ENCODE assay signal across 20 mouse cellular contexts in the genomic region with DNA sequence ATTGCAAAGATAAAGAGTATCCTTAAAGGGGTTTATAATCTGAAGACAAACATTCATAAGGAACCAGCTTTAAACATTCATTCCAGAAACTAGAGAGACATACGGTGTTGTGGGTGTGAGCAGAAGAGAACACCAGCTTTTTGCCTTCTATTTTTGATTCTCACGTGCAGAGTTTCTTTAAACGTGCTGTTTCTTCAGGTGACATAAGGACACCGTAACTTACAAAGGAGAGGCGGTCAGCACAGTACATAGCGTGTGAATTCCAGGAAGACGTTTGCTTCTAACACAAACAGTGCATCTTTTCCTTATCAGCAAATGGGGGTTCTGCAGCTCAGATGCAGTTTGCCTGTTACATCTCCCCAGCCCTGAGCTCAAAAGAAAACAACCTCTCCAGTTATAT.
A peak's percentile ranks its signal among the peaks of the same experiment; 100 is the strongest.
DNase-seq lines count a peak whose midpoint lies in the region; ATAC-seq lines count a peak whose summit lies in the region.
"Had no signal": no experiment of that assay in that cellular context is flagged by ENCODE, and none has a peak within 500 bp of the region (broad histone marks: within the 10 kb centered on the region; RNA-seq: fewer than 3 reads in every experiment).

No protein-coding gene starts in this region.

- H3K9ac ChIP-seq in heart, embryonic 11.5 days (ENCODE audit: low read depth, low read length): no peak overlapping the region
- H3K9ac ChIP-seq: lung, embryonic 14.5 days had no signal

- no peaks in the 10 kb centered on the region for H3K36me3 ChIP-seq in heart, embryonic 11.5 days (ENCODE audit: control insufficient read depth, insufficient read depth, low read length)
- no peaks in the 10 kb centered on the region for H3K36me3 ChIP-seq in heart, embryonic 10.5 days
- H3K36me3 ChIP-seq: embryonic facial prominence, embryonic 10.5 days had no signal

- peaks cover 2% of the 10 kb centered on the region; the same call in 1 of the 2 replicates for H3K4me1 ChIP-seq in heart, embryonic 11.5 days (ENCODE audit: control insufficient read depth, insufficient read depth, low read length)
- 0 out of 2 replicates have a peak, but pooled peaks cover 4% of the 10 kb centered on the region for H3K4me1 ChIP-seq in heart, embryonic 10.5 days
- H3K4me1 ChIP-seq: embryonic facial prominence, embryonic 10.5 days had no signal

- DNase-seq in heart, embryonic 10.5 days (ENCODE audit: low spot score): no peak
- DNase-seq in layer of hippocampus, adult 11-12 months (ENCODE audit: low spot score): peak; percentile 9
- DNase-seq in layer of hippocampus, postnatal 25 days (ENCODE audit: extremely low spot score in 1 of 2, low spot score in 1 of 2): no peak
- DNase-seq in layer of hippocampus, postnatal 14 days (ENCODE audit: low spot score in 2 of 2): peak; percentile 11 to 26
- DNase-seq in right cerebral cortex, postnatal 36 days (ENCODE audit: low spot score in 2 of 2): peak; percentile 6 to 31
- DNase-seq in adrenal gland, postnatal 4 days (ENCODE audit: low spot score in 2 of 2): no peak
- no peak for DNase-seq in adrenal gland, adult (ENCODE audit: inconsistent age in 2 of 2, low spot score in 1 of 2)
- DNase-seq: adrenal gland, postnatal 25 days; cerebellum, postnatal 10 days; gastrocnemius, postnatal 36 days; heart, postnatal 36 days; kidney, postnatal 10 days; lung, embryonic 14.5 days; midbrain, embryonic 14.5 days had no signal

- no peaks in the 10 kb centered on the region for H3K27me3 ChIP-seq in heart, embryonic 11.5 days (ENCODE audit: control insufficient read depth, insufficient read depth, low read length)
- no peaks in the 10 kb centered on the region for H3K27me3 ChIP-seq in heart, embryonic 10.5 days (ENCODE audit: insufficient read depth, poor library complexity, severe bottlenecking)
- H3K27me3 ChIP-seq: CH12.LX had no signal

- ATAC-seq in heart, embryonic 11.5 days (replicated peaks; ENCODE audit: insufficient number of reproducible peaks, low FRiP score, low TSS enrichment): no peak
- ATAC-seq: forebrain, embryonic 16.5 days had no signal

- no peak overlapping the region for H3K27ac ChIP-seq in heart, embryonic 11.5 days (ENCODE audit: low read depth, low read length)
- no peak overlapping the region for H3K27ac ChIP-seq in heart, embryonic 10.5 days
- H3K27ac ChIP-seq: embryonic facial prominence, embryonic 10.5 days had no signal

- peak overlapping the region; percentile 37 for H3K4me2 ChIP-seq in heart, embryonic 11.5 days
- H3K4me2 ChIP-seq: liver, embryonic 11.5 days; lung, embryonic 14.5 days had no signal

- no peaks in the 10 kb centered on the region for H3K9me3 ChIP-seq in heart, embryonic 11.5 days (replicated peaks; ENCODE audit: control insufficient read depth, low read length)
- H3K9me3 ChIP-seq in heart, embryonic 10.5 days: no peaks in the 10 kb centered on the region
- H3K9me3 ChIP-seq: embryonic facial prominence, embryonic 10.5 days had no signal

- H3K4me3 ChIP-seq in heart, embryonic 11.5 days (ENCODE audit: low read depth, low read length): no peak overlapping the region
- H3K4me3 ChIP-seq in heart, embryonic 10.5 days: no peak overlapping the region; the same call in 1 of the 2 replicates
- H3K4me3 ChIP-seq: embryonic facial prominence, embryonic 10.5 days; erythroblast, embryonic 14.5 days had no signal

- 31% methylated on average over 7 of the region's 7 CpGs for WGBS in heart, embryonic 11.5 days (ENCODE audit: insufficient replicate concordance)
- 33% methylated on average over 7 of the region's 7 CpGs for WGBS in heart, embryonic 10.5 days

Comparison
In these comparisons a context has a peak if more than half of its experiments do, and no peak if none do; other contexts are left out.
1. DNase-seq: peak in layer of hippocampus, adult 11-12 months (single experiment), layer of hippocampus, postnatal 14 days (2 of 2) and right cerebral cortex, postnatal 36 days (2 of 2); none in heart, embryonic 10.5 days (single experiment), layer of hippocampus, postnatal 25 days (0 of 2), adrenal gland, postnatal 4 days (0 of 2) and adrenal gland, adult (0 of 2).